Mouse (Mus musculus) megakaryocyte, embryonic 14.5 days (primary cell): Measurements from ENCODE around the gene Gabpb2.

Source experiments
- FLI1 ChIP-seq: IDR thresholded peaks from 2 replicates; pipeline ENCODE4 v1.6.1; 2012; ENCODE audit warnings: low read length, inconsistent platforms, mixed read lengths
- GATA1 ChIP-seq: IDR thresholded peaks from 3 replicates; pipeline ENCODE4 v1.6.1; 2012; ENCODE audit warnings: mixed read lengths, low read length, inconsistent platforms, borderline replicate concordance

GRCm38 (mm10) chr3:95263089-95263739 lies 45.5 kb upstream of the Gabpb2 start:
- no peak for TF ChIP-seq GATA1
- no peak for TF ChIP-seq FLI1
